Mouse (Mus musculus) left cerebral cortex, postnatal 4 days (tissue): ENCODE measurements around the gene Acot3. TPM values are rescaled to one million over a fixed set of nuclear protein-coding genes. Genes with fewer than 3 reads are reported as not detected.
"Not testable (repeated sequence)": the region's sequence is repeated elsewhere in the genome, so short reads cannot be mapped to it uniquely, and the experiment has no call there.

ENCODE experiments used
- DNase-seq: peaks from one replicate; pipeline ENCODE4 v3.0.0-alpha.2; 2022
- intact Hi-C: fragments of 180-260 bp; cut with DNase I; formaldehyde crosslinking; loops from one replicate; pipeline ENCODE4 v1.15.1; 2025
- total RNA-seq, 2 experiments: library from RNA; stranded (reverse); gene quantifications; 2 replicates each; pipeline ENCODE4 v1.2.3; 2021

Acot3 gene
- under 1 TPM; 0.28 to 0.99 TPM for total RNA-seq

- intact Hi-C loops, result no loop called here
- DNase-seq, result no peak
Observed at GRCm38 (mm10) chr12:84051937-84052474, at the start of gene Acot3. Acot3 (plus strand) TSS chr12:84052144.

GRCm38 (mm10) chr12:84003866-84004265, 48.1 kb upstream of the Acot3 start:
- intact Hi-C loops, result no loop called here
- no peak for DNase-seq

DNA sequence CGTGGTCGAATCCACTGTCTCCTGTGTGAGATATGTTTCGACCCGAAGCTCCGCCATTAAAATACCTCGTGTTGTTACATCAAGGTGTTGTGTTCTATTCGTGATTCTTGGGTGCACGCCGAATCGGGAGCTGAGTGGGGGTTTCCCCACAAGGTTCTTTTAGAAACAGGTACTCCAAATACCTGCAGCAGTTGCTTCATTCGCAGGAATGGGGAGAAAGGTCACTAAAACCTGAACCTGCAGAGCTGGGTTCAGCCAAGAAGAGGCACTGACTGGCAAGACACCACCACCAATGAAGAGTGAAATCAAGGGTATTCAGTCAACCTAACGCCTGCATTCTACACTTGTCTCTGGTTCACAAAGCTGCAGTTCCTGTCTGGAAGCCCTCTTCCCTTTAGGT, 43.7 kb upstream of the Acot3 start:
- intact Hi-C loops, result no loop called here
- DNase-seq, result no peak

- intact Hi-C loops, result no loop called here
- DNase-seq, result no peak
Observed at GRCm38 (mm10) chr12:84008729-84009128, 43.2 kb upstream of the Acot3 start.

DNA sequence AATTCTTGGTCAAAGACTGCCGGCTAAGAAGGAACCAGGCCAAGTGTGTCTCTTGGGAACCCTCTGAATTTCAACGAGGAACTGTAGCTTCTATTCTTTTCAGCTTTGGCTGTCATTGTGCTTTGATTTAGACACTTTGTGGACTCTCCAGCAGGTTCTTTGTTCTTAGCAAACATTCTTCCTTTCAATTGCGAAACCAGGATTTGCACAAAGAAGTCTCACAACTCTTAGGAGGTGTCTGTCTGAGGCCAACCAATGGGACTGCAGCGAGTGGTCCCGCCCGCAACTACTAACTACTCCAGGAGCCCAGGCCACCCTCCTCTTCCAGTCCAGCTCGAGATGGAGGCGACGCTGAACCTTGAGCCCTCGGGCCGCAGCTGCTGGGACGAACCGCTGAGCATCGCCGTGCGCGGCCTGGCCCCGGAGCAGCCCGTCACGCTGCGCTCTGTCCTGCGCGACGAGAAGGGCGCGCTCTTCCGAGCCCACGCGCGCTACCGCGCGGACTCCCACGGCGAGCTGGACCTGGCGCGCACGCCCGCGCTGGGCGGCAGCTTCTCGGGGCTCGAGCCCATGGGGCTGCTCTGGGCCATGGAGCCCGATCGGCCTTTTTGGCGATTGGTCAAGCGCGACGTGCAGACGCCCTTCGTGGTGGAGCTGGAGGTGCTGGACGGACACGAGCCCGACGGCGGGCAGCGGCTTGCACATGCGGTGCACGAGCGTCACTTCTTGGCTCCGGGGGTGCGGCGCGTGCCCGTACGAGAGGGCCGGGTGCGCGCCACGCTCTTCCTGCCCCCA, 42.6 kb upstream of the Acot3 start, which contains the start of gene Acot1:
TSS of gene Acot1 (plus strand) at position 320 of the 795 bp plus-strand sequence.
- peak; percentile 70 for DNase-seq
- intact Hi-C loops, result not testable (repeated sequence)

GRCm38 (mm10) chr12:84010201-84010600, 41.7 kb upstream of the Acot3 start:
- DNase-seq, result no peak
- intact Hi-C loops, result no loop called here

- intact Hi-C loops, result no loop called here
- DNase-seq, result peak; percentile 96
Observed at GRCm38 (mm10) chr12:84011251-84012040, 40.5 kb upstream of the Acot3 start.

- DNase-seq, result peak; percentile 34
- intact Hi-C loops, result no loop called here
Observed at GRCm38 (mm10) chr12:84013130-84013529, 38.8 kb upstream of the Acot3 start.

- intact Hi-C loops, result no loop called here
- DNase-seq, result no peak
Observed at GRCm38 (mm10) chr12:84013701-84014100, 38.2 kb upstream of the Acot3 start.

DNA sequence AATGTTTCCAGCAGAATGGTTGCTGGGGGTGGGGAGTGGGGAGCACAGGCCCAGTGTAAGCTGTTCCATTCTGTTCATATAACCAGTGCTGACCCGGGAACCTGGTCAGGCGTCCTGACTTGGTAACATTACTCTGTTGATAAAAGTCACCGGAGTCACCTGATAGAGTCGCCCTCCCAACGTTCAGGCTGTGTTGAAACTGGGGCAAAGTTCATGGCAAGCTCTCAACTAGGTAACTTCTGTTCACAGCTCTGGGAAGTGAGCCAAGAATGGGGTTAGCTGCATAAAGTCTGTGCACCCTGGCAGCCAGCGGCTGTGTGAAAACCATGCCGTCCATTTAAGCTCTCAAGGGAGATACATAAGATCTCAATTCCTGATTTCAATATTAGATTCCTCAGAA, 31.4 kb upstream of the Acot3 start:
- intact Hi-C loops, DNase-seq: not testable (repeated sequence)

- intact Hi-C loops, DNase-seq: not testable (repeated sequence)
Observed at GRCm38 (mm10) chr12:84022266-84022665, 29.7 kb upstream of the Acot3 start.

DNA sequence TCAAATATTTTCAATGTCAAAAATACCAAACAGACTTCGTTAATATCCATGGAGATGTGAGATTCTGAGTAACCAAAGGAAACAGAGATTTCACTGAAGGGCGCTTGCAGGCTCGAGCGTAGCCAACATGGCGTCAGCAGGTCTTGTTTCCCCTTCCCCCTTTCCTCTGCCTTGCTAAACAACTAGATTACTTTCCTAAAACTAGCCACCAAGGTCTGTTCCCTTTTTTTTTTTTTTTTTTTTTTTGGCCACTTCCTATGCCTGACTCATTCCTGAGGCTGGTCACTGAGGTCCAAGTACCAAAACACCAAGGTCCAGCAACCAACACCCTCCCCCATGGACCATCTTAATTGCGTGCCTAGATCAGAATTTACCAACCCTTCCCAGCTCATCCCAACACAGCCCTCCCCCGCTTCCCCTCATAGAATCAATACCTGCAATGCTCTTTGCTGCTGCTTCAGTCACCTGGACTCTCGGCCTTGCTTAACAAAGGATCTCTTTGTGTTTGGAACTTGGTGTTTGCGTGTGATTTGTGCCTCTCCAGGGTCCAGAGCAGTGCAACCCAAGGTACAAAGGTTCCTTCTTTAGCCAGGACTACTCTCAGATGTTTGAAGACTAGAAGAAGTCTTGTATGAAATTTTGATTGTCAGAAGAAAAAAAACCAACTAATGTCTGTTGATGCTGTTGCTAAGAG, 28.7 kb upstream of the Acot3 start:
- intact Hi-C loops, result no loop called here
- DNase-seq, result no peak

GRCm38 (mm10) chr12:84025888-84026287, 26.1 kb upstream of the Acot3 start:
- DNase-seq, result no peak
- intact Hi-C loops, result no loop called here

- intact Hi-C loops, DNase-seq: not testable (repeated sequence)
Observed at GRCm38 (mm10) chr12:84028328-84028727, 23.6 kb upstream of the Acot3 start.

- DNase-seq, intact Hi-C loops: not testable (repeated sequence)
Observed at GRCm38 (mm10) chr12:84029043-84029442, 22.9 kb upstream of the Acot3 start.

GRCm38 (mm10) chr12:84030659-84031332, 21.1 kb upstream of the Acot3 start:
- intact Hi-C loops, result no loop called here
- peak; percentile 70 for DNase-seq

- DNase-seq, result no peak
- intact Hi-C loops, result no loop called here
Observed at GRCm38 (mm10) chr12:84032854-84033253, 19.1 kb upstream of the Acot3 start.

DNA sequence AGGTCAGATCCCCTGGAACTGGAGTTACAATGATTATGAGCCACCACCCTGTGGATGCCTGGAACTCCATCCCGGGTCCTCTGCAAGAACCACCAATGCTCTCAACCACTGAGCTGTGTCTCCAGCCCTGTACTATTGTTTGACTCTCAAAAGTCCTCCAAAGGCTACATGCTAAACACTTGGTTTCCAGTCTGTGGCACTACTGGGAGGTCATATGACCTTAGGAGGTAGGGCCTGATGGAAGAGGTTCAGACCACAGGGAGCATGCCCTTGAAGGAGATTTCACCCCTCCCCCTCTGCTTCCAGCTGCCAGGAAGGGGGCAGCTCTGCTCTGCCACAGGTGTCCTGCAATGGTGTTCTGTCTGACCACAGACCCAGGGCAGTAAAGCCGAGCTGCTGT, 18.6 kb upstream of the Acot3 start:
- DNase-seq, intact Hi-C loops: not testable (repeated sequence)

DNA sequence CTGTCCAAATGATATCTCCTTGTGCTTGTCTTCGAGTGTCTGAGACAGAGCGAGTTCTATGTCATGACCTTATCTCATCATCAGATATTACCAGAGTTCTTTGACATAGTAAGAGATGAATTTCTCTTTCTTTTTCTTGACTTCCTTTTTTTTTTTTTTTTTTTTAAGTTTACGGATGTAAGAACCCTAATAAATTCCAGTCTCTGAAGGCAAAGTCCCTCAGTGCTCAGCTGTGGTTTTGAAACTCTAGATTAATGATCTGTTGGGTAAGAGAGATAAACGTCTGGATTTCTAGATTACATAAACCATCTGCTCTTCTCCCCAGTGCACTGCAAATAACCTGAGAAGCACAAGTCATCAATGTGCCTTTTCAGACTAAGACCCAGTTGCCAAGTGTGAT, 17.8 kb upstream of the Acot3 start:
- intact Hi-C loops, result no loop called here
- no peak for DNase-seq

- intact Hi-C loops, DNase-seq: not testable (repeated sequence)
Observed at GRCm38 (mm10) chr12:84038241-84038640, 13.7 kb upstream of the Acot3 start, which contains the start of gene Acot4. Acot4 (plus strand) TSS chr12:84038379.
